Mouse (Mus musculus) lung, postnatal 36 days (tissue): Measurements from ENCODE around the gene Glipr1l1.
"Not testable (repeated sequence)": the region's sequence is repeated elsewhere in the genome, so short reads cannot be mapped to it uniquely, and the experiment has no call there.

Source experiments
- DNase-seq: peaks from one replicate; pipeline ENCODE4 v3.0.0; 2022; ENCODE audit warnings: mixed read lengths

Gene Glipr1l1

DNA sequence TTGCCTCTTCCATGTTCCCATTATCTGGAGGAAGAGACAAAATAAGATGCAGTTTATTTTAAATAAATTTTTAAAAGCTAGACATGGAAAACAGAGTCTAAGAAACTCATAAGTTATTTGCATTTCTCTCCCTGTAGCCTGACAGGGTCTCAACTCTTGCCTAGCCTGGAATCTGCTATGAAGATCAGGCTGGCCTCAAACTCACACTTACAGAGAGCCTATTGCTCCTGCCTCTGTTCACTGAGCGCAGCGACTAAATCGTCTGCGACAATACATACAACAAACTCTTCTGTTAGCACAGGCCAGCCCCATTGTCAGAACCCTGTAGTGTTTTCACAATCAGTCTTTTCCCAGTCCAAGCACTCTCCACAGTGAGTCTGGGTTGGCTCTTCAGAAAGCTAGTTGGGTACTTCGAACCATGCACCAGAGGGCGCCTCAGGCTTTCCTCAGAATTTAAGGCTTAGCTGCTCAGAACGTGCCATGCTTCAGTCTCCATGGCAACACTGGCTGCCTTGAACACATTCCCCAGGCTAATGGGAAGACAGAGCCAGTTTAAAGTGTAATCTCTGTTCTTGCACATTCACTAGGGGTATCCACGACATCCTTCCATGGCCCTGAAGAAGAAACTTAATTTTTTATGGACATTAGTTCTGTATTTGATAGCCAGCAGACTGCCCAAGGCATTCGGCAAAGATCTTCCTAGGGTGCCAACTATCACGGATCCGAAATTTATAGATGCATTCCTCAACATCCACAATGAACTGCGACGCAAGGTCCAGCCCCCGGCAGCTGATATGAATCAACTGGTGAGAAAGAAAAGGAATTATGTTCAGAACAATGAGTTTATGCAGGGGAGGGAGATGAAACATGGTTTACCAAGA, at the start of gene Glipr1l1:
TSS of gene Glipr1l1 (plus strand) at position 488 of the 881 bp plus-strand sequence.
- peak; percentile 65 for DNase-seq

DNA sequence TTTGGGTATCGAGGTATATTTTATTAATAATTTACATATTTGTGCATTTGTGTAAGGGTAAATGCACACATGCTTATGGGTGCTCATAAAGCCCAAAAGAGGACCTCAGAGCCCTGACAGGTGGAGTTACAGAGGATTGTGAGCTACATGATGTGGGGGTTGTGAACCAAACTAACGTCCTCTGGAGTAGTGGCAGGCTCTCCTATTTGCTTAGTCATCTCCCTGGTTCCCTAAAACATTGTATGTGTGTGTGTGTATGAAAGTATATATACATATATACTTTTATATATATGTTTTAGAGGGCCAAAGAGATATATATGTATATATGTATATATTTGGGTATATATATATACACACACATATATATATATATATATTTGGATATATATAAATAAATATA, 36.4 kb upstream of the Glipr1l1 start:
- DNase-seq, result no peak

DNA sequence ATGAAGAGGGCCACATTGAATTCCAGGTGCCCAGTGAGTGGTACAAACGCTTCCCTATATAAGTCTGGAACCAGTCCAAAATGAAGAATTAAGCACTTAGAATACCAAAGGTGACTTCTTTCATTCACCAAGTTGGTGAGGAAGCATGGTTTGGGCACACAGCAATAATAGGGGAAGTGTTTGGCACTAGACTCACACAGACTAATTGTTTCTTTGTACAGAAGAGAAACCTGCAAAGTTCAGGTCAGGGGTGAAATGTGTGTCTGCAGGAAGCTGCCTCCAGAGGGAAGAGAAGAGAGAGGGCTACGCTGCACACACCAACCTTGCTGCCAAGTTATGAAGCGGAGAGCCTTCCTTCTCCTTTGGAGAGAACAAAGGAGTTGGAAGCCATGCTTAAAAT, 31.3 kb upstream of the Glipr1l1 start:
- DNase-seq, result not testable (repeated sequence)

- not testable (repeated sequence) for DNase-seq
These were observed 16.5 kb upstream of the Glipr1l1 start for GRCm38 (mm10) chr10:112043523-112043922.

GRCm38 (mm10) chr10:112044283-112044682, 15.7 kb upstream of the Glipr1l1 start:
- not testable (repeated sequence) for DNase-seq

DNA sequence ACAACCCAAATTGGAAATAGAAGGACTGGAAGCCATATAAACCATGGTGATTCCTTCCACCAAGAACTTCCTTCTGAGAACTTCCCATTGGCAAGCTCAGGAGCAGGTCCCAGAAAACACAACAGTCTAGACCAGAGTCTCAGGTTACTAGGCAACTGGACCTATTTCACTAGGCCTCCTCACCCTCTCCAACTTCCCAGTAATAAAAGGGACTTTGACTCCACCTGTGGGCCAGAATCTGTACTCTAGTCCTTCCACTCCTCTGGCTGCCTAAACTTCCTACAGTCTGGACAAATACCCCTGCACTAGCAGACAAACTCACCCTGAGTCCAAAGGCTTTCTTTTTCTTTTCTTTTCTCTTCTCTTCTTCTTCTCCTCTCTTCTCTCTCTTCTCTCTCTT, 8.8 kb upstream of the Glipr1l1 start:
- DNase-seq, result peak; percentile 3

- peak; percentile 5 for DNase-seq
These were observed 8.0 kb upstream of the Glipr1l1 start for GRCm38 (mm10) chr10:112051956-112052355.

- not testable (repeated sequence) for DNase-seq
These were observed 570 bp downstream of the Glipr1l1 start for GRCm38 (mm10) chr10:112060583-112060934.

DNA sequence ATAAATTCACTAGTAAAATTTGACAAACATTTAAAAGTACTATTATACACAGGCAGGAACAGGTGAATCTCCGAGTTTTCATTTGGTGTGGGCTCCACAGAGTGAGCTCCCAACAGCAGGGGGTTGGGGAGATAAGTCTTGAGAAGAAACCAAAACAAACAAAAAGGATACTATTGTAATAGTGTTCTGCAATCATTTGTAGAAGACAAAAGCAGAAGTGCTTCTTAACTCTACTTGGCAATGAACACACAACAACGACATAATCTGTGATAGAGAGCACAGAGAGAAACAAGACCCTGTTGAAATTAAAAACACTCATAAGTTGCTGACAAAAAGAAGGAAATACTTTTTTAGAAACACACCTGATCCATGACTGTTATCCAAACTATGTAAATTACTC, 20.1 kb downstream of the Glipr1l1 start:
- DNase-seq, result no peak

DNA sequence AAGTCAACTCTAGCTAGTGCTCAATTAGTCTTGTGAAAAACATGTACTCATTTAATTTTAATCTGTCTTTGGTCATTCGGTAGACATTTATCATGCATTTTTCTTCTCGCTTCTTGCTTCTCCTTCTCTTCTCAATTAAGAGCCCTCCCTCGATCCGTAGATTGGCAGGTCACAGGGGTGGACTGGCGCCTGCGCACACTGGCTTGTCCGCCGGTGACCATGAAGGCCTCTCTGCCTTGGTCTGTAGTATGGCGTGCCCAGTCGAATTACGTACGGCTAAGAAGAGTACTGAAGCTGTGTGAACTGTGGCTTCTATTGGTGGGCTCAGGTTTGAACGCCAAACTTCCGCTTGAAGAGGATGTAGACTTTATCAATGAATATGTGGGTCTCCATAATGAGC, 23.2 kb downstream of the Glipr1l1 start, which contains the start of gene Glipr1l2:
TSS of gene Glipr1l2 (plus strand) at position 198 of the 400 bp plus-strand sequence.
- DNase-seq, result no peak

DNA sequence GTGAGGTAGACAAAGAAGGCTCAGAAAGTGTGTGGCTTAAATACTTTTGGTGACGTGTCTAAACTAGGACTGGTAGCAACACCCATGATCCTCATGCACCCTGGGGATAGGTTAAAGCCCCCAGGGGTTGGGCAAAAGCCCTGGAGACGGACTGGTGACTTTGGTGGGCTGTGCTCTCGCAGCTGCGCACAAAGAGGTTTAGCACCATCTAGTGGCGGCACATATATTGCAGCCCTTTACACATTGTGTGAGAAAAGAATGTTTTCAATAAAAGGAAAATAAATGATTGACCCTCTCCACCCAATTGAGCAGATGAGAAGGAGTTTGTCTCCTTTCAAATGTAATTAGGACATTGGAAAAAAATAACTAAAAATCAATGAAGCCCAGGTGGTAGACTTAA, 45.8 kb downstream of the Glipr1l1 start:
- peak; percentile 74 for DNase-seq

DNA sequence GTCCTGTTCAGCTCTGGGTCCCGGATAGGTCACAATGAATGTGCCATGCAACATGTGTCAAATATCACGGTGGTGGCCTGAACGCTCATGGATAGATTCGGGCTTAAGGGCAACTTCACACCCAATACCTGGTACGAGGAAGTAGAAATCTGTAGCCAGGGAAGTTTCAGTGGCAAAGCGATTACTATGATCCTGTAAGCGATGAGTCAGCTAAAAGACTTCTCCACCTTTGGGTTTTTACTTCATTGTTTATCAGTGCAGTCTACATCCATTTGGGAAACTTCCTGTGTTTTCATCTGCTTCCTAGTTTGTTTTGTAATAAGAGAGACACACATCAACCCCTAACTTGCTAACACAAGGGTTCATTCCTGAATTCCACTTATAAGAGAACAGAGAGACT, 50.4 kb downstream of the Glipr1l1 start:
- DNase-seq, result no peak

GRCm38 (mm10) chr10:112125090-112125489, 65.1 kb downstream of the Glipr1l1 start:
- DNase-seq, result not testable (repeated sequence)

GRCm38 (mm10) chr10:112127682-112128230, 67.8 kb downstream of the Glipr1l1 start:
- not testable (repeated sequence) for DNase-seq
